Mouse (Mus musculus) intestine, postnatal 0 days (tissue): Measurements from ENCODE around the gene Ptpn3. TPM values are rescaled to one million over a fixed set of nuclear protein-coding genes. Genes with fewer than 3 reads are reported as not detected.
A peak's percentile ranks its signal among the peaks of the same experiment; 100 is the strongest.

Source experiments
- ATAC-seq: fragments of 200-750 bp; cut with Nextera tagmentation; 2 replicates; pipeline ENCODE4 v1.8.0; 2017; ENCODE audit warnings: mild to moderate bottlenecking, moderate TSS enrichment, moderate library complexity
- H3K27ac ChIP-seq: fragments of 300-500 bp; sonication (generic); 2 replicates; pipeline ENCODE4 v1.5.1; 2014; ENCODE audit warnings: mild to moderate bottlenecking, low read depth, low read length, moderate library complexity
- H3K27me3 ChIP-seq: fragments of 300-500 bp; sonication (generic); replicated peaks from 2 replicates; pipeline ENCODE4 v1.6.1; 2014; ENCODE audit warnings: low read length, mixed read lengths; ENCODE audit not compliant: control insufficient read depth, insufficient read depth
- H3K36me3 ChIP-seq: fragments of 300-500 bp; sonication (generic); 2 replicates; pipeline ENCODE4 v1.6.1; 2014; ENCODE audit warnings: mild to moderate bottlenecking, moderate library complexity; ENCODE audit not compliant: control insufficient read depth, insufficient read depth
- H3K4me1 ChIP-seq: fragments of 300-500 bp; sonication (generic); replicated peaks from 2 replicates; pipeline ENCODE4 v1.6.1; 2014; ENCODE audit warnings: antibody characterized with exemption, low read length, mixed read lengths; ENCODE audit not compliant: control insufficient read depth, insufficient read depth
- H3K4me2 ChIP-seq: fragments of 300-500 bp; sonication (generic); replicated peaks from 2 replicates; pipeline ENCODE4 v1.6.1; 2014; ENCODE audit warnings: low read depth, mild to moderate bottlenecking, moderate library complexity
- H3K4me3 ChIP-seq: fragments of 300-500 bp; sonication (generic); 2 replicates; pipeline ENCODE4 v1.5.1; 2014; ENCODE audit warnings: low read depth, low read length
- H3K9ac ChIP-seq: fragments of 300-500 bp; sonication (generic); 2 replicates; pipeline ENCODE4 v1.6.1; 2014; ENCODE audit warnings: mild to moderate bottlenecking, low read depth, low read length
- H3K9me3 ChIP-seq: fragments of 300-500 bp; sonication (generic); 2 replicates; pipeline ENCODE4 v1.6.1; 2016; ENCODE audit warnings: mixed run types; ENCODE audit not compliant: control insufficient read depth
- CTCF ChIP-seq: sonication (generic); IDR thresholded peaks from 2 replicates; pipeline ENCODE4 v1.5.1; 2016; ENCODE audit warnings: low read depth, mild to moderate bottlenecking, control low read depth, antibody characterized with exemption, moderate library complexity
- WGBS: fragments of 180-500 bp; shearing (Covaris S2); extraction: QIAGEN DNeasy Blood & Tissue Kit; methylation state at CpG from one replicate; pipeline ENCODE4 v1.1.7; 2014; 5-methylcytosine and 5-hydroxymethylcytosine counted together
- polyA plus RNA-seq: library from polyadenylated mRNA; unstranded; fragments of >200 nt; fragmentation: Nextera tagmentation; extraction: Ambion mirVana; gene quantifications from 2 replicates; pipeline ENCODE4 v1.2.1, GENCODE M21; 2015

Ptpn3 gene
- polyA plus RNA-seq, 1 experiment from 2014 or later: 8.6 TPM

GRCm38 (mm10) chr4:57261813-57262212 lies 39.8 kb downstream of the Ptpn3 start:
- H3K27me3 ChIP-seq: no peaks in the 10 kb centered on the region
- H3K4me1 ChIP-seq: no peaks in the 10 kb centered on the region
- H3K4me3 ChIP-seq: no peak overlapping the region
- H3K9me3 ChIP-seq: no peaks in the 10 kb centered on the region
- H3K27ac ChIP-seq: no peak overlapping the region
- peaks cover 19% of the 10 kb centered on the region; the same call in 1 of the 2 replicates for H3K36me3 ChIP-seq
- TF ChIP-seq CTCF: no peak
- ATAC-seq: no peak
- no peak overlapping the region for H3K9ac ChIP-seq
- WGBS: 72% methylated on average over 9 of the region's 9 CpGs
- H3K4me2 ChIP-seq: no peak overlapping the region

- no peaks in the 10 kb centered on the region for H3K4me1 ChIP-seq
- WGBS: 59% methylated on average over 14 of the region's 14 CpGs
- no peaks in the 10 kb centered on the region for H3K9me3 ChIP-seq
- peaks cover 26% of the 10 kb centered on the region; the same call in 1 of the 2 replicates for H3K36me3 ChIP-seq
- no peak for ATAC-seq
- no peak overlapping the region for H3K27ac ChIP-seq
- TF ChIP-seq CTCF: no peak
- no peak overlapping the region for H3K9ac ChIP-seq
- no peak overlapping the region for H3K4me3 ChIP-seq
- no peak overlapping the region for H3K4me2 ChIP-seq
- H3K27me3 ChIP-seq: no peaks in the 10 kb centered on the region
These were observed 43.2 kb downstream of the Ptpn3 start for GRCm38 (mm10) chr4:57258159-57259035.

- no peak for ATAC-seq
- TF ChIP-seq CTCF: no peak
- 88% methylated on average over 8 of the region's 8 CpGs for WGBS
- Histone ChIP-seq H3K27ac (no peak overlapping the region), H3K9ac (no peak overlapping the region), H3K4me1 (no peaks in the 10 kb centered on the region), H3K9me3 (no peaks in the 10 kb centered on the region), H3K4me2 (no peak overlapping the region), H3K36me3 (peaks cover 31% of the 10 kb centered on the region; the same call in 1 of the 2 replicates), H3K27me3 (no peaks in the 10 kb centered on the region), H3K4me3 (no peak overlapping the region)
These were observed 44.2 kb downstream of the Ptpn3 start for GRCm38 (mm10) chr4:57257409-57257808.

- Histone ChIP-seq H3K4me1 (no peaks in the 10 kb centered on the region), H3K9me3 (no peaks in the 10 kb centered on the region), H3K27me3 (no peaks in the 10 kb centered on the region), H3K36me3 (peaks cover 28% of the 10 kb centered on the region; the same call in 1 of the 2 replicates), H3K4me3 (no peak overlapping the region), H3K27ac (no peak overlapping the region), H3K4me2 (no peak overlapping the region), H3K9ac (no peak overlapping the region)
- TF ChIP-seq CTCF: no peak
- WGBS: 92% methylated on average over 4 of the region's 4 CpGs
- ATAC-seq: no peak
These were observed 44.9 kb downstream of the Ptpn3 start for GRCm38 (mm10) chr4:57256761-57257160.

- no peak for ATAC-seq
- Histone ChIP-seq H3K27ac (no peak overlapping the region), H3K27me3 (no peaks in the 10 kb centered on the region), H3K9me3 (no peaks in the 10 kb centered on the region), H3K4me2 (no peak overlapping the region), H3K4me1 (no peaks in the 10 kb centered on the region), H3K9ac (no peak overlapping the region), H3K4me3 (no peak overlapping the region), H3K36me3 (peaks cover 23% of the 10 kb centered on the region; the same call in 1 of the 2 replicates)
- TF ChIP-seq CTCF: no peak
- 69% methylated on average over 6 of the region's 6 CpGs for WGBS
These were observed 47.2 kb downstream of the Ptpn3 start for GRCm38 (mm10) chr4:57254412-57254811.

- peak; percentile 75 for TF ChIP-seq CTCF
- Histone ChIP-seq H3K27ac (no peak overlapping the region), H3K36me3 (0 out of 2 replicates have a peak, but pooled peaks cover 11% of the 10 kb centered on the region), H3K9ac (no peak overlapping the region), H3K9me3 (no peaks in the 10 kb centered on the region), H3K4me2 (no peak overlapping the region), H3K4me3 (no peak overlapping the region), H3K27me3 (no peaks in the 10 kb centered on the region), H3K4me1 (no peaks in the 10 kb centered on the region)
- no peak for ATAC-seq
- WGBS: 17% methylated on average over 2 of the region's 2 CpGs
These were observed 51.0 kb downstream of the Ptpn3 start for GRCm38 (mm10) chr4:57250636-57251035.
